Mouse (Mus musculus): ENCODE data around the gene Efr3b.

The Efr3b gene

DNA sequence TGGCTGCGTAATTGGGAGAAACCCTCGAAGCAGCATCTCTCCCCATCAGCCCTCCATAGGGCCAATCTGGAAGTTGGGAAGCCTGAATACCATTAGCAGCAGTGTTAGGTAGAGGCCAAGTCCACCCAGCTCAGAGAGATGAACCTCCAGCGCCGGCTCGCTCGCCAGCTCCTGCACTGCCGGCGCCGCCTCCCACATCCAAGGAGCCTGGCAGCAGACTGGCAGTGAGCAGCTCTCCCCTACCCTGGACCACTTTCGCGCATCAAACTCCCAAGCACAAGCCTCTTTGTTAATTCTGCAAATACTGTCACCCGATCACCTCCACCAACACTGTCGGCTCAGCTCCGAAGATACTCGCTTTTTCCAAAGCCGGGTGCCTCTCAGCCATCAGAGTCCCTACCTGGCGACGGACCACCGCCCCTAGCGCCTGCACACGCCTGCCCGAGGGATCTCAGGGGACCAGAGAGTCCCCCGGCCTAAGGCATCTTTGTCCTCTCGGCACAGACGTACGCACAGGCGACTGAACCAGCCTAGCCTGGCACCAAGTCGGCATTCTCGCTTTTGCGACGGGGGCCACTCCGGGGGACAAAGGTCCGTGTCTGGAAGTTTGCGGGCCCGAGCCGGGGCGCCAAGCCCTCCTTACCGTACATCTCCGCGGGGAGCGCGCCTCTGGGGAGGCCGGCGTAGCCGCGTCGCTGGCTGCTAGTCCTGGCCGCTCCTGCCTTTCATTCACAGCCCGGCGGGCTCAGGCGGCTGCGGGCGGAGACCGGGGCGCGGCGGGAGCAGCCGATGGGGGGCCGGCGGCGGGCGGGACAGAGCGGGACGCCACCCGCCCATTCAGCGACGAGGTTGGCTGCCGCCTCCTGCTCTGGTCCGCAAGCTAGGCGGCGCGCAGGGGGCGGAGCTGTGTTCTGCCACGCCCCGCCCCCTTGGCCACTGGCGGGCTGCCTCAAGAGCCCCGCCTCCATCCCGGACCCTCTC, at the start of gene Efr3b:
Gene Efr3b, minus strand, starts transcription at position 855 of the 981 bp plus-strand sequence.
- peak; percentile 81 for DNase-seq

DNA sequence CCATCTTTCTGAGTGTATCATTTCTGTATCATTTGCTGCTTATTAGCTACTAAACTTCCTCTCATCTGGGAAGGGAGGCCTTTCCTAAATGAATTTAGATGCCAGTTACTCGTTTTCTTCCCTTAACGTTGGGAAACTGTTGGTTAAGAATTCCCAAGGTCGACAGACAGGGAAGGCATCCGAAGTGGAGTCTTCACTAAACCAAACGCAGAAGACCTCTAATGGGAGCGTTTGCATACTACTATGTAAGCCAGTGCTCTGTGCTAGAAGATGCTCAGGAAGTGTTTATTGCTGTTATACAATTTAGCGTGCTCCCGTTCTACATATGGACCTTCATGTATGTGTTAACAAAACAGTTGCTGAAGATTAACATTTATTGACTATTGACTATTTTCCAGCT, 44.7 kb upstream of the Efr3b start:
- DNase-seq: no peak

DNA sequence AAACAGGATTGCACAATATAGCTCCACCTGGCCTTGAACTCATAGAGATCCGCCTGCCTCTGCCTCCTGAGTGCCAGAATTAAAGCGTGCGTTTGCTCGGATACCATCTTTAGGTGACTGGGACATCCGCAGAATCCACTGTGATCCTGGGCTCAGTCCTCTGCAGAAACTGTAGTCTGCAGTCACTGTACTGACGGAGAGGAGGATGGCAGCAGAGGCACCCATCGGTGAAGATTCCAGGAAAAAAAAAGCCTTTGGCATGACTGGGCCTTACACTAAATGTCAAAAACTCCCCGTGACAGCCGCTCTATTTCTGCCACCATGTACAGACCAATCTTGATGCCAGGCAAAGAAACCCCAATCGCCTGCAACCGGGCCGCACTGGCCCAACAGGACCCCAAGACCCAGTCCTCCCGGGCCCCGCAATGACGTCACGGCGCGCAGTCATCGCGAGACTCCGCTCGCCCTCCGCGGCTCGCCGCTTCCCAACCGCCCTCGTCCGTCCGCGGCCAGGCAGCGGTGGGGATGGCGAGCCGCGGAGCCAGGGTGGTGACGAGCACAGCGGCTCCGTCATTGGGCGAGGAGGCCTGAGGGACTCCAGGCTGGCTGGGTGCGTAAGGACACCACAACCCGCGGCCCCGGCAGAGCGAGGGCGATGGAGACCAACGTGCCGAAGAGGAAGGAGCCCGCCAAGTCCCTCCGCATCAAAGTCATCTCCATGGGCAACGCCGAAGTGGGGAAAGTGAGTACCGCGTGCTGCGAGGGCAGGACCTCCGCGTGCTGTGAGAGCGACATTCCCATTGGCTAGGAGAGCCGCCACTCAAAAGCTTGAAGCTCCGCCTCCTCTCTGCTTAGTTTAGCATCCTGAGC, 43.7 kb upstream of the Efr3b start, which contains the start of gene Dnajc27:
Gene Dnajc27, plus strand, starts transcription at position 452 of the 870 bp plus-strand sequence.
- peak; percentile 95 for DNase-seq

GRCm38 (mm10) chr12:4080311-4080710, 41.6 kb upstream of the Efr3b start:
- DNase-seq: peak; percentile 81

DNA sequence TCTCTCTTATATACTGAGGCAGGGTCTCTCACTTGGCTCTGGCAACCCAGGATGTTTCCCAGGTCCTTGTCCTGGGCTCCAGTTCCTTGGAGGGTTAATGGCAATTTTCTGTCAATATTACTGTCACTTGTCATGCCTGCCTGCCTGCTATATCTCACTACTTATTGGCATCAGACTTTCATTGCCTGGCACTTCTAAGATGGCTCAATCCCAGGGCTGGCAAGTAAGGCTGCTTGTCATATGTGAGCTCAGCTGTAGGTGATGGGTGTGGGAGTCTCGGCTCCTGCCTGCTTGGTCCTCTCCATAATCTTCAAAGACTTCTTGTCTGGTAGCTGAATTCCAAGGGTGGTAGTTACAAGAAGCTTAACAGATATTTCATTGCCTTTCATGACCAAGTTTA, 39.4 kb upstream of the Efr3b start:
- DNase-seq: no peak

DNA sequence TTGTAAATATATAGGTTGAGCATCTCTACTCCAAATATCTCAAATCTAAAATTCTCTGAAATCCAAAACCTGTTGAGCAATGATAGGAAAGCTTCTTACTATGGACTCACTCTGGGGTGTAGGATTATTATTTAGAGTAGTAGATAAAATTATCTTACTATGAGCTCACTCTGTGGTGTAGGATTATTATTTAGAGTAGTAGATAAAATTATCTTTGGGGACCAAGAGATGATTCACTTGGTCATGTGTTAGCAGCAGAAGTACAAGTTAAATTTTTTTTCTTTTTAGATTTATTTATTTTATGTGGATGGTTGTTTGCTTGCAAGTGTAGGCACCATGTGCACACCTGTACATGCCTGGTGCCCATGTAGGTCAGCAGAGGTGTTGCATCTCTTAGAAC, 37.7 kb upstream of the Efr3b start:
- no peak for DNase-seq

DNA sequence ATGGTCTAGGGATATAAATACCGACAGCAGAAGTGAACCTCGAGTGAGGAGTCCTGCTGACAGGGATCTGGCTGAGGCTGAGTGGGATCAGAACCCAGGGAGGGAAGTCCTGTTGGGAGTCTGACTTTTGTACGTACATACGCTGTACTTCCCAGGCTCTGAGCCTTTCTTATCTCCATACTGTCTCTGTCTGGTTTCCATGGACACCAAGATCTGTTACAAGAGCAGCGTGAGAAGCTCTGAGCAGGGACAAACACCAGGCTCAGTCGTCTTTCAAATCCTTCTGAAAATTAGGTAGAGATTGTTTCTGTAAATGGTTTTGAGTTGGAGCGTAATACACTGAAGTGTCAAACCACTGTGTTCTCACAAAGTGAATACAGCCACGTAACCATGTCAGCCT, 36.7 kb upstream of the Efr3b start:
- DNase-seq: no peak

DNA sequence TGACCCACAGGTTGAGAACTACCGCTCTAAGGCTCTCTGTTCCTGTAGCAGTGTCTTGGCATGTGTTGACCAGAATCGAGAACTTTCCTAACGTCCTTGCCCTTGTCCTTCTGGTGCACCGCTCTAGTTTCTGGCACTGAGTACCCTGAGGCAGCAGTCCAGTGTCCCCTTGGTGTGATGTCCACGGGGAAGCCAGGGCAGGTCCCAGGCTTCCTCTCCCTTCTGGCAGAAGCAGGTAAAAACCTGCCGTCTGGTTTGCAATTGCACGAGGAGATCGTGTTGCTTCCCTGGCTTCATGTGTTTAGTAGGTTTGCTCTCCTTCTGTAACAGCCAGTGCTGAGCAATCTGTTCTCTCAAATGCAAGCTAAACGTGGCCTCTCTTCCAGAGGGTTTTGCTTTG, 33.0 kb upstream of the Efr3b start:
- no peak for DNase-seq

- no peak for DNase-seq
These were observed 29.8 kb upstream of the Efr3b start for GRCm38 (mm10) chr12:4068551-4068950.

DNA sequence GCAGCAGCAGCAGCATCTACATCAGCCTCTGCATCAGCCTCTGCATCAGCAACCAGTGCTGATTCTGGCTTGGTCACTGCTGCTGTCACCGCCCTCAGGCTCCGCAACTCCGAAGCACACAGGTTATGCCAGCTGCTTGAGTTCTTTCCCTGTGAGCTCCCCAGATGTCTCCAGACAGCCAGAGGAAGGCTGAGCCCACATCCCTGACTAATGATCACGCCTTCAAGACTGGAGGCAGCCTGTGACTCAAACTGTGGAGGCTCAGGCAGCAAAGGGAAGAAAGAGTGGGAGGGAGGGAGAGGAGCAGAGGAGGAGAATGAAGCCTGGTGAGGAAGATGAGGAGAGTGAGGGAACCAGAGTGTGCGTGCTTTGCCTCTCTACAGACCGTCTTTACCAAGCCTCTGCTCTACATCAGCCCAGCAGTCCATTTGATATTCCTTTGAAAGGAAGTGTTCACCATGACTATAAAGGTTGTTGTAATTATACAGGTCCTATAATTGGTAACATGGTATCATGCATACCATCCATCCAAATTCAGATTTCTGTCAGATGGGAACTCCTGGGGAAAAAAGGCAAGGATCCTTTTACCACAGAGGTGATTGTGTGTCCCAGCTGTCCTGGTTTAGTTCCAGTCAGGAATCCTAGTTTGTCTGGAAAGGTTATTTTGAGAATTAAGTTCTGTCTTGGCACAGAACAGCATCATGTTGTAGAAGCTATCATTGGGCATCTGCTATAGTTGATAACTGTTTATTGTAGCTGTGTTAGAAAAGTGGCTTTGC, 28.2 kb upstream of the Efr3b start:
- DNase-seq: no peak

DNA sequence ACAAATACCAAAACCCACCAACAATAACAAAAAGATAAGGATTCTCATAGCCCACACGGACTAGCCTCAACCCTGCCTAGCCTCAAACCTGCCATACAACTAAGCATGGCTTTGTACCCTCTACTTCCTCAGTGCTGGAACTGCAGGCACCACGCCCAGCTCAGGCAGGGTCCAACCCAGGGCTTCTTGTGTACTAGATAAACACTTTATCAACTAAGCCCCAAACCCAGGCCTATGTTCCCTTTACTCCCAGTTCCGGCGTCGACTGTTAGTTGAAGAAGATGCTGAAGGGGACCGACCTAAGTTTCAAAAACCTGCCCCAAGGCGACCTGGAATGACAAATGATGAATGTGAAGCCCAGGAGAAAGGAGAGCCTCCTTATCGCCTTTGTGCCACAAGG, 27.2 kb upstream of the Efr3b start:
- DNase-seq: no peak

DNA sequence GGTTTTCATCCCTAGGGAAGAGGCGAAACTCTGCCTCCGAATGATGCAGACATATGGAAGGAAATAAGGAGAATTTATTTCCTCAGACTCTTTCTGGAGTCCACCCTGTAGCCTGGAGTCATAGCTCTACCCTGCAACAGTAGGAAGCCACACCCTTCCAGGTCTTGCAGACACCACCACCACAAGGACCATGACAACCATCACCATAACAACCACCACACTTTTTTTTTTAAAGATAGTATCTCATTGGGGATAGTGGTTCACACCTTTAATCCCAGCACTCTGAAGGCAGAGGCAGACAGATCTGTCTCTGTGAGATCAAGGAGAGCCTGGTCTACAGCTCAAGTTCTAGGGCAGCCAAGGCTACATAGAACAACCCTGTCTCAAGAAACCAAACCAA, 26.8 kb upstream of the Efr3b start:
- no peak for DNase-seq

DNA sequence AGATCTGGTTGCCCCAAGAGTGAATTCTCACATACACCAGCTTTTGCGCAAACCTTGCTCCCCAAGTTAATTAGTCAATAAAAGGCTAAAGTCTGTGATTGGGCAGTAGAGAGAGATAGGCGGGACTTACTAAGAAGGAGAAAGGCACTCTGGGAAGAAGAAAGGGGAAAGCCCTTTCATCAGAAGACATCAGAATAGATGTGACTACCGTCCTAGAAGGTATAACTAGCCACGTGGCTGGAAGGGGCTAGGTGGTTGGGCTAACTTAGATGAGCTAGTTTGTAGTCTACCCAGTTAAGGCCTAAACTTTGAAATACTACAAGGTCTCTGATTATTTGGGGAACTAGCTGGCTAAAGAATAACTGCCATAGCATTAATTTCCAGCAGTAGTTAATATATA, 21.0 kb upstream of the Efr3b start:
- DNase-seq: no peak

GRCm38 (mm10) chr12:4058321-4058720, 19.6 kb upstream of the Efr3b start:
- no peak for DNase-seq

- no peak for DNase-seq
These were observed 16.1 kb upstream of the Efr3b start for GRCm38 (mm10) chr12:4054845-4055244.

DNA sequence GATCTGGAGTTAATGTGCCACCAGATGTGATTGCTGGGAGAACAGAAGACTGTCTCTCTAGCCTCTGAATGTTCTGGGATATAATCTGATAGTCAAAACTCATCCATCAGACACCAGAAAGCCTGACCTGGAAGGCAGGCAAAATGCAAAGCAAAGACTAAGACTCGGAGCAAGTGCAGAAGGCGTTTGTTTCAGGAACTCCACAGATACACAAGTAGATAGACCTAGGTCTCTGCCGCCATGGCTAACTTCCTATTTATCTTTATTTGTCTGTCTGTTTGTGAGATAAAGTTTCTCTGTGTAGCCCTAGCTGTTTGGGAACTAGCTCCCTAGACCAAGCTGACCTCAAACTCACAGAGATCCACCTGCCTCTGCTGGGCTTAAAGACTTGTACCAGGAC, 14.9 kb upstream of the Efr3b start:
- no peak for DNase-seq

DNA sequence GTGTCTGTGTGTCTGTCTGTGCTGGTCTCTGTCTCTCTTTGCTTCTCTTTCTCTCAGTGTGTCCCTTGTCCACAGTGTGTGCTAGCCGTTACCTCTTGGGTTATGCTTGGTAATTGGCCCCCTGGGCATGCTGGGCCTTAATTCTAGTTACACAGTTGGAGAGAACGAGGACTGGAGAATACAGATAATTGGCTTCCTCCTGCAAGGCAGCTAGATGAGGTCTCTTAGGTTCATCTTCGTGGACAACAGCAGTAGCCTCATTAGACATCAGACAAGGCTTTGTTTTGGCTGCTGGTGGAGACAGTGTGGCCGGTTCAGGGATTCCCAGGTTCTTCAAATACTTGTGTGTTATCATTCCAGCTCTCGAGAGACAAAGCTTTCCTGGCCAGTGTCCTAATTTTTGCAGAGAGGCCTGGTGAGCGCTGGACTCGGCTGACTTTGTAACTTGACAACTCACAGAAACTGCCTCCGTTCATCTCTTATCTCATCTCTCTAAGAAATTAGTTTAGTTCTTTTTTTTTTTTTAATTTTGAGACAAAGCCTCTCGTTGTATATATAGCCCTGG, 12.2 kb upstream of the Efr3b start:
- DNase-seq: no peak

- DNase-seq: no peak
These were observed 9.3 kb upstream of the Efr3b start for GRCm38 (mm10) chr12:4048031-4048430.

DNA sequence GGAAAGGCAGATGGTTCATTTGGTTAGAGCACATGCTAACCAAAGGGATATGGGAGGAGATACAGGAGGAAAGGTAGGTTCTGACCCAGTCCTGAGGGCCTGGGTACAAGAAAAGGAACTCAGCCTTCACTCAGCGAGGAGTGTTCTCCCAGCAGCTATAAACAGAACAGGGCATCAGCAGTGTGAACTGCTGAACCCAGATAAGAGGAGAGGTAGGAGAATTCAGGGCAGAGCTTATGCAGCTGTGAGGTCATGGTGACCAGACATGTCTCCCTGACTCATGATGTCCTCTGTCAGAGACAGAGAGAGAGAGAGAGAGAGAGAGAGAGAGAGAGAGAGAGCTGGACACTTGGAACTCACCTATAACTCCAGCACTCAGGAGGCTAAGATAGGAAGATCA, 7.3 kb upstream of the Efr3b start:
- no peak for DNase-seq

GRCm38 (mm10) chr12:4042411-4042810, 3.7 kb upstream of the Efr3b start:
- no peak for DNase-seq

- no peak for DNase-seq
These were observed 331 bp upstream of the Efr3b start for GRCm38 (mm10) chr12:4039046-4039445.

DNA sequence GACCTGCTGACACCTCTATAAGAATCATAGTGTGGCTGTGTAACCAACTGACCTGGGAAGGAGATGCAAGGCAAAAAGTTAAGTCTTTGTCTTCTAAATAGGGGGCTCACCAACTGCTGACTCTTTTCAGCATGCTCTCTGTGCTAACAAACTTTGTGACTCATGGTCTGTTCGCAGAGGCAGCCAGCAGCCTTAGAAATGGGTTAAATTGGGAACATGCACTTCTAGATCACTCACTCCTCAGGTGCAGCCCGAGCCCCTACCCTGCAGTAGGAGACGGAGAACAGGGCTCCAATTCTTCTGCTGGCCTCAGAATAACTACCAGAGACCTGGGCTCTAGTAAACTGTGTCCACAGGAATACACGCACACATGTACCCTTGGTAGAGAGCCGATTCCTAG, 1.2 kb downstream of the Efr3b start:
- DNase-seq: no peak

GRCm38 (mm10) chr12:4036157-4036556, 2.6 kb downstream of the Efr3b start:
- no peak for DNase-seq

Data from kidney, adult 18-20 months (tissue).